Mouse (Mus musculus) bone marrow, adult 2 months (tissue): ENCODE measurements around the gene Fbxl14.

Experiments
- CTCF ChIP-seq: fragments of 200-500 bp; IDR thresholded peaks from 2 replicates; pipeline ENCODE4 v1.5.1; 2011; ENCODE audit warnings: low read length, control low read depth; ENCODE audit not compliant: control insufficient read depth, insufficient read depth
- POLR2A ChIP-seq: fragments of 200-500 bp; IDR thresholded peaks from 2 replicates; pipeline ENCODE4 v1.6.1; 2011; ENCODE audit warnings: low read depth, mild to moderate bottlenecking, control low read depth, low read length, borderline replicate concordance; ENCODE audit not compliant: control insufficient read depth

DNA sequence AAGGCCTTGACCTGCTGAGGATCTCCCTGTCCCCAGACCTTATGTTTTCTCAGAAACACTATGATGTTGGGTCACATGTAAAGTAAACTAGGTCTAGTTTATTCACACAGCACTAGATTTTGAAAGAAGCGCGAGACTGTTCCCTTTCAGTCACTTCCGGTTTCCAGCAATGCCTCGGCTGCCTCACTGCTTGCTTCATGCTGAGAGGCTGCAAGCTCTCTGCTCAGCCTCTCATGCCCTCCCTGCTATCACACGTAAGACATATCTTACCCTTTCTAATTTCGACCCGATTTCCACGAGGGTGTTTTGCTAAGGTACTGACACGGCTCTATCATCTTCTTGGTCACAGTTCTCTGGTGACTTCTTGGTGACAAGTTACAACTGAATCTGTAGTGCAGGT lies 22.6 kb downstream of the Fbxl14 start:
- no peak for TF ChIP-seq CTCF
- TF ChIP-seq POLR2A: no peak
